Mouse (Mus musculus) limb, embryonic 10.5 days (tissue): ENCODE measurements around the gene Ppp1r27. TPM values are rescaled to one million over a fixed set of nuclear protein-coding genes. Genes with fewer than 3 reads are reported as not detected.
A peak's percentile ranks its signal among the peaks of the same experiment; 100 is the strongest.

ENCODE experiments used
- DNase-seq: peaks from one replicate; pipeline ENCODE4 v3.0.0-alpha.2; 2017; ENCODE audit warnings: low spot score
- H3K27ac ChIP-seq: fragments of 300-500 bp; sonication (generic); 2 replicates; pipeline ENCODE4 v1.5.1; 2016; ENCODE audit warnings: mild to moderate bottlenecking
- H3K27me3 ChIP-seq: fragments of 300-500 bp; sonication (generic); 2 replicates; pipeline ENCODE4 v1.6.1; 2016; ENCODE audit warnings: low read depth, mild to moderate bottlenecking; ENCODE audit not compliant: poor library complexity, severe bottlenecking
- H3K36me3 ChIP-seq: fragments of 300-500 bp; sonication (generic); 2 replicates; pipeline ENCODE4 v1.6.1; 2016; ENCODE audit warnings: mild to moderate bottlenecking, moderate library complexity
- H3K4me1 ChIP-seq: fragments of 300-500 bp; sonication (generic); 2 replicates; pipeline ENCODE4 v1.6.1; 2016
- H3K4me3 ChIP-seq: fragments of 300-500 bp; sonication (generic); 2 replicates; pipeline ENCODE4 v1.5.1; 2016; ENCODE audit warnings: mild to moderate bottlenecking, moderate library complexity
- H3K9me3 ChIP-seq: fragments of 300-500 bp; sonication (generic); replicated peaks from 2 replicates; pipeline ENCODE4 v1.6.1; 2016; ENCODE audit warnings: mild to moderate bottlenecking
- WGBS: fragments of 180-500 bp; shearing (Covaris S2); methylation state at CpG from one replicate; pipeline ENCODE4 v1.1.7; 2016; 5-methylcytosine and 5-hydroxymethylcytosine counted together
- polyA plus RNA-seq: library from polyadenylated mRNA; unstranded; fragments of >200 nt; fragmentation: Nextera tagmentation; extraction: Ambion mirVana; gene quantifications from 2 replicates; pipeline ENCODE4 v1.2.1, GENCODE M21; 2016

The Ppp1r27 gene
- polyA plus RNA-seq, 1 experiment from 2014 or later: 0.25 TPM

DNA sequence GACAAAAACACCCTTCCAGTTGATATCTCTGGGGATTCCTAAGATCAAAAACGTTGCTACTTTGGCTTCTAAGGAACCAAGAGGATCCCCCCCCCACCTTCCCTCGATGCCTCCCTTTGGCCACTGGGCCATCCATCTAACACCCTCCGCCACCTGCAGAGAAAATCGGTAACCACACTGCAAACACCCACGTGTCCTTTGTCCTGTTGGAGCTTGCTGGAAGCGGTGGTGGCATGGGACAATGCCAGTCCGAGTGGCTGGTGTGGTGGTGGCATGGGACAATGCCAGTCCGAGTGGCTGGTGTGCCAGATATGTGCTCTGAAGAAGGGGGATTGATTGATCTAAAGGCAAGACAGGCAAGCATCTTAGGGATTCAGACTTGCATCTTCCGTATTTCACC, 19.3 kb downstream of the Ppp1r27 start:
- DNase-seq: no peak
- H3K27me3 ChIP-seq: peaks cover 87% of the 10 kb centered on the region
- WGBS: 32% methylated on average over 9 of the region's 9 CpGs
- no peak overlapping the region for H3K27ac ChIP-seq
- no peaks in the 10 kb centered on the region for H3K36me3 ChIP-seq
- H3K4me1 ChIP-seq: peaks cover 18% of the 10 kb centered on the region
- no peaks in the 10 kb centered on the region for H3K9me3 ChIP-seq
- H3K4me3 ChIP-seq: no peak overlapping the region

DNA sequence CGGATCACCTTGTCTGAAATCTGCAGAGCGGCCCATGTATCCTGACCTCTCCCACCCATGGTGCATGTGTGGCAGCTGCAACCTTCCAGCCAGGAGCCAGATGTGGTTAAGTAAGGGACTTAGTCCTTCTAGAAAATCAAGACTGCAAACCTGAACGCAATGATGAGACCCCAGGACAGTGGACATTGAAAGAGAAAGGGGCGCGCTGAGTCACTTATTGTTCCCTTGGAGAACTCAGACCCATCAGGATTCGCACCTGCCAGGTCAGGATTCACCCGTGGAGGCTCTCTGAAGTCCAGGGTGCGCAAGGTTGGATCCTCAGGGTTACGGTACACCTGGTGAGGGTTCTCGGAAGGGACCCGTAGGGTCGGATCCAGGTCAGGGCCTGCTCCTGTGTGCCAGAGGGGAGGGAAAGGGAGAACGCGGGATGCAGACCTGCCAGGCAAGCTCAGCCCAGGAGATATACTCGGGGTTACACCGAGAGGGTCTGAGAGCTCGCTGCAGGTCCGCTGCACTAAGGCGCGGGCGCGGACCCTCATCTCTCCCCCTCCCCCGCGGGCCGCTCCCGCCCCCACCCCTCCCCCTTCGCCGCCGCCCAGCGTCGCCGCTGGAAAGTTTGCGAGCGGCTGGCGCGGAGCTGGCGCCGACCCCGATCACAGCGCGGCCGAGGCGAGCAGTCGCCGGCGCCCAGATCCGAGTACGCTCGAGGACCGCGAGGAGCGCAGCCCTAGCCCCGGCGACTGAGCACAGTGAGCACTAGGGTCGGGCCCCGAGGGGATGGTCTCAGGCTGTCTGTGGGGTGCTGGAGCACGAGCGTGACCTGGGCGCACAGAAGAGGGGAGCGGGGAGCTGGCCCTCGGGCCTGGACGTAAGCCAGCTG, 20.6 kb downstream of the Ppp1r27 start, which contains the start of gene Gcgr:
TSS of gene Gcgr (plus strand) at position 615 of the 880 bp plus-strand sequence.
- DNase-seq: peak; percentile 67
- no peaks in the 10 kb centered on the region for H3K9me3 ChIP-seq
- peak within 1 kb of the TSS; percentile 58 for H3K4me3 ChIP-seq
- H3K4me1 ChIP-seq: peaks cover 18% of the 10 kb centered on the region
- H3K27me3 ChIP-seq: peaks cover 79% of the 10 kb centered on the region
- H3K36me3 ChIP-seq: no peaks in the 10 kb centered on the region
- 8% methylated on average over 59 of the region's 62 CpGs for WGBS
- peak within 1 kb of the TSS; percentile 78 for H3K27ac ChIP-seq

DNA sequence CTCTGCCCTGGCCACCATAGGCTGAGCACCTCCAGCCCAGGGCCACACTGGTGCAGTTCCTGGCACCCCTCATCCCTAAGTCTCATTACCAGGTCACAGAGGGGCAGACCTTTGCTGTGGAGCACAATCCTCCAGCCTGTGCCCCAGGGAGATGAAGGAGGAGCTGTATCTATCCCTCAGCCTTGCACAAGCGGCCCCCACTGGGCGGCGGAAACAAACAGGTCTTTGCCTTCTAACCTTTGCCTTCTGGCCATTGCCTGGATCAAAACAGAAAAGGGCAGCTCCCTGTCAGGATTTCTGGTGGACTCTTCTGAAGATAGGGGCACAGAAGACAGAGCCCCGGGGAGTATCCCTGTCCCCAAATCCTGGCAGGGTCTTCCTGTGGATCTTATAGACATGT, 22.0 kb downstream of the Ppp1r27 start:
- Histone ChIP-seq H3K4me3 (no peak overlapping the region), H3K27ac (no peak overlapping the region), H3K9me3 (no peaks in the 10 kb centered on the region), H3K27me3 (peaks cover 67% of the 10 kb centered on the region), H3K4me1 (peaks cover 18% of the 10 kb centered on the region), H3K36me3 (no peaks in the 10 kb centered on the region)
- no peak for DNase-seq
- WGBS: 66% methylated on average over 4 of the region's 4 CpGs

- Histone ChIP-seq H3K9me3 (no peaks in the 10 kb centered on the region), H3K4me3 (no peak overlapping the region), H3K4me1 (peaks cover 18% of the 10 kb centered on the region), H3K27ac (no peak overlapping the region), H3K36me3 (no peaks in the 10 kb centered on the region), H3K27me3 (peaks cover 56% of the 10 kb centered on the region)
- no peak for DNase-seq
- WGBS: 83% methylated on average over 9 of the region's 9 CpGs
Measured at GRCm38 (mm10) chr11:120527690-120528354, 23.1 kb downstream of the Ppp1r27 start.

DNA sequence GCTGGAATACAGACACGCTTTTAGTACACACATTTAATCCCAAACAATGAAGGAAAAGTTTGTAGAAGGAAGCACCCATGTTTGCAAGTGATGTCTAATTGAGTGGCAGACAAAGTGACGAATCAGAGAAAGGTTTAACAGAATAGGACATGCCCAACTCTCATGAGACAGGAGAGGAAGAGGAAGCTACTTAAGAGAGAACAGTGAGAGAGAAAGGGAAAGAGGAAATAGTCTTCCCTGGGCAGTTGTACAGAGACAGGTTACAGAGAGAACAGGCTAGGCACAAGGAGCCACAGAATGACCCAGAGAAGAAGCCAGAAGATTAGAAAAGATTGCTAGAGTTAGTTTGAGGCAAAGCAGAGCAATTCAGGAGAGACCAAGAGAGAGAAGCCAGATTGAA, 25.0 kb downstream of the Ppp1r27 start:
- Histone ChIP-seq H3K4me3 (no peak overlapping the region), H3K27ac (no peak overlapping the region), H3K4me1 (peaks cover 10% of the 10 kb centered on the region), H3K9me3 (no peaks in the 10 kb centered on the region), H3K27me3 (peaks cover 38% of the 10 kb centered on the region), H3K36me3 (no peaks in the 10 kb centered on the region)
- DNase-seq: no peak
- 83% methylated on average over 2 of the region's 2 CpGs for WGBS

- H3K9me3 ChIP-seq: no peaks in the 10 kb centered on the region
- H3K27ac ChIP-seq: no peak overlapping the region
- WGBS: 87% methylated on average over 8 of the region's 8 CpGs
- peaks cover 15% of the 10 kb centered on the region for H3K4me1 ChIP-seq
- no peaks in the 10 kb centered on the region for H3K36me3 ChIP-seq
- H3K4me3 ChIP-seq: no peak overlapping the region
- DNase-seq: no peak
- H3K27me3 ChIP-seq: peaks cover 4% of the 10 kb centered on the region
Measured at GRCm38 (mm10) chr11:120522581-120522980, 28.4 kb downstream of the Ppp1r27 start.

GRCm38 (mm10) chr11:120520967-120521540, 29.9 kb downstream of the Ppp1r27 start:
- 82% methylated on average over 5 of the region's 5 CpGs for WGBS
- no peaks in the 10 kb centered on the region for H3K27me3 ChIP-seq
- no peaks in the 10 kb centered on the region for H3K9me3 ChIP-seq
- H3K27ac ChIP-seq: peak overlapping the region; percentile 66; the same call in 1 of the 2 replicates
- DNase-seq: no peak
- no peak overlapping the region for H3K4me3 ChIP-seq
- H3K4me1 ChIP-seq: peaks cover 19% of the 10 kb centered on the region
- no peaks in the 10 kb centered on the region for H3K36me3 ChIP-seq

DNA sequence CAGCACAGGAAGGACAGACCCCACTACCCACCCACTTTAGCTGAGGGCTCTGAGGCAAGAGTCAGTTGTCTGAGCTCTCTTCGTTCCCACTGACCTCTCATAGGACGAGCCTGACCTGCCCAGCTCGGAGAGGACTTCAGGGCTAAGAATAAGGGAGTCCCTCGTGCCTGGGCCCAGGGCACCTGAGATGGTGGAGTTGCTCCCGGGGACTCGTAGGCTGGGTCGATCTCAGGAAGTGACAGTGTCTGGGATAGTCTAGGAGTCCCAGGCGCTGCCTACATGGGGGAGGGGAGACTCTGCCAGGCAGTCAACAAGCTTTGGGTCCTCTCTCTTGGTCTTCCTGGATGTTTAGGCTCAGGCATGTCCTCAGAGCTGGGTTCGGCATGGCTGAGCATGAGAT, 30.4 kb downstream of the Ppp1r27 start:
- H3K36me3 ChIP-seq: no peaks in the 10 kb centered on the region
- H3K9me3 ChIP-seq: no peaks in the 10 kb centered on the region
- H3K4me1 ChIP-seq: peaks cover 24% of the 10 kb centered on the region
- peak overlapping the region; percentile 66; the same call in 1 of the 2 replicates for H3K27ac ChIP-seq
- H3K4me3 ChIP-seq: no peak overlapping the region
- H3K27me3 ChIP-seq: no peaks in the 10 kb centered on the region
- 78% methylated on average over 9 of the region's 9 CpGs for WGBS
- no peak for DNase-seq

DNA sequence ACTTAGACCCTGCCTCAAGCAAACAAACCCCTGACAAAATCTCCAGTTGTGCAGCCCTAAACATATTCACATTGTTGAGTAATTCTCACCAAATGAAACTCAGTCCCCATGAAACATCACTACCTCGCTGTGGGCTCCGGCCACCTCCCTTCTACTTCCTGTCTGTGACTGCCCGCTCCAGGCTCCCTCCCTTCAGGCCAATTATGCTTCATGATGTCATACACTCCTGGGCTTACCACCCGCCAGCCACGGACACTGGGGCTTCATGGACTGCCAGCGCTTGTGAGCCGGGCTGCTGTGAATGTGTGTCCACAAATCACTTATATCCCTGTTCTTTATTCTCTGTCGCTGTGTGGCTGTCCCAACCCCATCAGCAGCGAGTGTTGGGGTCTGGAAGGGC, 31.2 kb downstream of the Ppp1r27 start:
- Histone ChIP-seq H3K9me3 (no peaks in the 10 kb centered on the region), H3K27me3 (no peaks in the 10 kb centered on the region), H3K4me1 (peaks cover 26% of the 10 kb centered on the region), H3K27ac (peak overlapping the region; percentile 66; the same call in 1 of the 2 replicates), H3K4me3 (peak overlapping the region; percentile 16; the same call in 1 of the 2 replicates), H3K36me3 (no peaks in the 10 kb centered on the region)
- DNase-seq: no peak
- 52% methylated on average over 9 of the region's 9 CpGs for WGBS

GRCm38 (mm10) chr11:120518558-120518957, 32.4 kb downstream of the Ppp1r27 start:
- H3K4me1 ChIP-seq: peaks cover 26% of the 10 kb centered on the region
- no peak overlapping the region for H3K4me3 ChIP-seq
- no peaks in the 10 kb centered on the region for H3K9me3 ChIP-seq
- no peaks in the 10 kb centered on the region for H3K36me3 ChIP-seq
- H3K27ac ChIP-seq: no peak overlapping the region
- H3K27me3 ChIP-seq: no peaks in the 10 kb centered on the region
- WGBS: 82% methylated on average over 6 of the region's 6 CpGs
- DNase-seq: no peak

GRCm38 (mm10) chr11:120518027-120518426, 32.9 kb downstream of the Ppp1r27 start:
- Histone ChIP-seq H3K27ac (no peak overlapping the region), H3K9me3 (no peaks in the 10 kb centered on the region), H3K36me3 (no peaks in the 10 kb centered on the region), H3K4me3 (no peak overlapping the region), H3K27me3 (no peaks in the 10 kb centered on the region), H3K4me1 (peaks cover 28% of the 10 kb centered on the region)
- WGBS: 77% methylated on average over 6 of the region's 6 CpGs
- DNase-seq: no peak

DNA sequence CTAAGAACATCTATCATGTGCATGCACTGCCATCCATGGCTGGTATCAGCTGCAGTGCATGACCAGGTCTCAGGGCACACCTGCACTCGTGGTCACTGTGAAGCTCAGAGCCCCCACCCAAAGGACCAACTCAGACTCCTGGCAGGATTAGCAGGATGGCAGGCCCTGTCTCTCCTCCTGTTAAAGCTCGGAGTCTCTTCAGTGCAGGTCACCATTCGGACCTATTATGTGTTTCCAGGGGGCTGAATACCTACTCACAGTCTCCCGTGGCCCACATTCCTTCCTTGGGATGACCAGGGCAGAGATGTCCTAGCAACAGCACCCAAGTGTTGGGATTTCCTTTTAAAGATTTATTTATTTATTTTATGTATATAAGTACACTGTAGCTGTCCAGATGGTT, 33.8 kb downstream of the Ppp1r27 start:
- no peaks in the 10 kb centered on the region for H3K9me3 ChIP-seq
- H3K36me3 ChIP-seq: no peaks in the 10 kb centered on the region
- DNase-seq: no peak
- H3K27ac ChIP-seq: no peak overlapping the region
- H3K27me3 ChIP-seq: no peaks in the 10 kb centered on the region
- peaks cover 34% of the 10 kb centered on the region for H3K4me1 ChIP-seq
- no peak overlapping the region for H3K4me3 ChIP-seq
- WGBS: 86% methylated on average over 4 of the region's 4 CpGs

GRCm38 (mm10) chr11:120515611-120516010, 35.3 kb downstream of the Ppp1r27 start:
- Histone ChIP-seq H3K4me1 (peaks cover 36% of the 10 kb centered on the region), H3K9me3 (no peaks in the 10 kb centered on the region), H3K4me3 (peak overlapping the region; percentile 16; the same call in 1 of the 2 replicates), H3K27ac (peak overlapping the region; percentile 50; the same call in 1 of the 2 replicates), H3K27me3 (no peaks in the 10 kb centered on the region), H3K36me3 (no peaks in the 10 kb centered on the region)
- peak; percentile 91 for DNase-seq
- 20% methylated on average over 17 of the region's 17 CpGs for WGBS
